Mouse (Mus musculus): Measurements from ENCODE around the gene Hbp1. TPM values are rescaled to one million over a fixed set of nuclear protein-coding genes. Genes with fewer than 3 reads are reported as not detected.

Hbp1 gene
- polyA plus RNA-seq, 1 experiment = 27.3 TPM

GRCm38 (mm10) chr12:31939026-31939425, 11.3 kb downstream of the Hbp1 start:
- Histone ChIP-seq H3K27me3 (ENCODE audit: control insufficient read depth, insufficient read depth, low read length) (no peaks in the 10 kb centered on the region), H3K36me3 (ENCODE audit: control insufficient read depth, insufficient read depth, low read length) (peaks cover 2% of the 10 kb centered on the region; the same call in 1 of the 2 replicates), H3K4me1 (ENCODE audit: control insufficient read depth, insufficient read depth, low read length) (no peaks in the 10 kb centered on the region), H3K4me3 (ENCODE audit: control insufficient read depth, low read depth, low read length) (no peak overlapping the region), H3K27ac (ENCODE audit: control insufficient read depth, insufficient read depth, low read depth, low read length) (no peak overlapping the region)
- TF ChIP-seq POLR2A (IDR thresholded peaks at IDR 0.05; ENCODE audit: control insufficient read depth, low read depth, low read length) (no peak), CTCF (IDR thresholded peaks at IDR 0.05; ENCODE audit: control insufficient read depth, insufficient read depth, insufficient replicate concordance, low read depth, low read length) (no peak)

GRCm38 (mm10) chr12:31938391-31938997, 11.8 kb downstream of the Hbp1 start:
- H3K4me3 ChIP-seq (ENCODE audit: control insufficient read depth, low read depth, low read length) = no peak overlapping the region
- TF ChIP-seq POLR2A (IDR thresholded peaks at IDR 0.05; ENCODE audit: control insufficient read depth, low read depth, low read length) (no peak), CTCF (IDR thresholded peaks at IDR 0.05; ENCODE audit: control insufficient read depth, insufficient read depth, insufficient replicate concordance, low read depth, low read length) (no peak)
- no peaks in the 10 kb centered on the region for H3K27me3 ChIP-seq (ENCODE audit: control insufficient read depth, insufficient read depth, low read length)
- H3K36me3 ChIP-seq (ENCODE audit: control insufficient read depth, insufficient read depth, low read length) = peaks cover 2% of the 10 kb centered on the region; the same call in 1 of the 2 replicates
- H3K4me1 ChIP-seq (ENCODE audit: control insufficient read depth, insufficient read depth, low read length) = no peaks in the 10 kb centered on the region
- H3K27ac ChIP-seq (ENCODE audit: control insufficient read depth, insufficient read depth, low read depth, low read length) = no peak overlapping the region

- peaks cover 2% of the 10 kb centered on the region; the same call in 1 of the 2 replicates for H3K36me3 ChIP-seq (ENCODE audit: control insufficient read depth, insufficient read depth, low read length)
- no peak for TF ChIP-seq CTCF (IDR thresholded peaks at IDR 0.05; ENCODE audit: control insufficient read depth, insufficient read depth, insufficient replicate concordance, low read depth, low read length)
- TF ChIP-seq POLR2A (IDR thresholded peaks at IDR 0.05; ENCODE audit: control insufficient read depth, low read depth, low read length) = no peak
- no peaks in the 10 kb centered on the region for H3K27me3 ChIP-seq (ENCODE audit: control insufficient read depth, insufficient read depth, low read length)
- H3K4me1 ChIP-seq (ENCODE audit: control insufficient read depth, insufficient read depth, low read length) = no peaks in the 10 kb centered on the region
- no peak overlapping the region for H3K27ac ChIP-seq (ENCODE audit: control insufficient read depth, insufficient read depth, low read depth, low read length)
- H3K4me3 ChIP-seq (ENCODE audit: control insufficient read depth, low read depth, low read length) = no peak overlapping the region
Observed at GRCm38 (mm10) chr12:31937613-31938012, 12.7 kb downstream of the Hbp1 start.

- Histone ChIP-seq H3K4me1 (ENCODE audit: control insufficient read depth, insufficient read depth, low read length) (no peaks in the 10 kb centered on the region), H3K4me3 (ENCODE audit: control insufficient read depth, low read depth, low read length) (no peak overlapping the region), H3K27me3 (ENCODE audit: control insufficient read depth, insufficient read depth, low read length) (no peaks in the 10 kb centered on the region), H3K36me3 (ENCODE audit: control insufficient read depth, insufficient read depth, low read length) (peaks cover 2% of the 10 kb centered on the region; the same call in 1 of the 2 replicates), H3K27ac (ENCODE audit: control insufficient read depth, insufficient read depth, low read depth, low read length) (no peak overlapping the region)
- TF ChIP-seq POLR2A (IDR thresholded peaks at IDR 0.05; ENCODE audit: control insufficient read depth, low read depth, low read length) (no peak), CTCF (IDR thresholded peaks at IDR 0.05; ENCODE audit: control insufficient read depth, insufficient read depth, insufficient replicate concordance, low read depth, low read length) (no peak)
Observed at GRCm38 (mm10) chr12:31936657-31937300, 13.6 kb downstream of the Hbp1 start.

GRCm38 (mm10) chr12:31931818-31932217, 18.5 kb downstream of the Hbp1 start:
- Histone ChIP-seq H3K4me3 (ENCODE audit: control insufficient read depth, low read depth, low read length) (no peak overlapping the region), H3K27me3 (ENCODE audit: control insufficient read depth, insufficient read depth, low read length) (no peaks in the 10 kb centered on the region), H3K4me1 (ENCODE audit: control insufficient read depth, insufficient read depth, low read length) (no peaks in the 10 kb centered on the region), H3K36me3 (ENCODE audit: control insufficient read depth, insufficient read depth, low read length) (peaks cover 2% of the 10 kb centered on the region; the same call in 1 of the 2 replicates), H3K27ac (ENCODE audit: control insufficient read depth, insufficient read depth, low read depth, low read length) (no peak overlapping the region)
- TF ChIP-seq POLR2A (IDR thresholded peaks at IDR 0.05; ENCODE audit: control insufficient read depth, low read depth, low read length) (no peak), CTCF (IDR thresholded peaks at IDR 0.05; ENCODE audit: control insufficient read depth, insufficient read depth, insufficient replicate concordance, low read depth, low read length) (no peak)

- Histone ChIP-seq H3K4me1 (ENCODE audit: control insufficient read depth, insufficient read depth, low read length) (no peaks in the 10 kb centered on the region), H3K27ac (ENCODE audit: control insufficient read depth, insufficient read depth, low read depth, low read length) (no peak overlapping the region), H3K36me3 (ENCODE audit: control insufficient read depth, insufficient read depth, low read length) (peaks cover 2% of the 10 kb centered on the region; the same call in 1 of the 2 replicates)
Observed at GRCm38 (mm10) chr12:31928498-31928897, 21.8 kb downstream of the Hbp1 start.

GRCm38 (mm10) chr12:31926661-31927061, 23.7 kb downstream of the Hbp1 start:
- Histone ChIP-seq H3K36me3 (ENCODE audit: control insufficient read depth, insufficient read depth, low read length) (peaks cover 2% of the 10 kb centered on the region; the same call in 1 of the 2 replicates), H3K4me3 (ENCODE audit: control insufficient read depth, low read depth, low read length) (no peak overlapping the region), H3K27me3 (ENCODE audit: control insufficient read depth, insufficient read depth, low read length) (no peaks in the 10 kb centered on the region)

More at GRCm38 (mm10) chr12:31928498-31928897, 21.8 kb downstream of the Hbp1 start:
- Histone ChIP-seq H3K4me3 (ENCODE audit: control insufficient read depth, low read depth, low read length) (no peak overlapping the region), H3K27me3 (ENCODE audit: control insufficient read depth, insufficient read depth, low read length) (no peaks in the 10 kb centered on the region)
- TF ChIP-seq CTCF (IDR thresholded peaks at IDR 0.05; ENCODE audit: control insufficient read depth, insufficient read depth, insufficient replicate concordance, low read depth, low read length) (no peak), POLR2A (IDR thresholded peaks at IDR 0.05; ENCODE audit: control insufficient read depth, low read depth, low read length) (no peak)

More at GRCm38 (mm10) chr12:31926661-31927061, 23.7 kb downstream of the Hbp1 start:
- Histone ChIP-seq H3K27ac (ENCODE audit: control insufficient read depth, insufficient read depth, low read depth, low read length) (no peak overlapping the region), H3K4me1 (ENCODE audit: control insufficient read depth, insufficient read depth, low read length) (no peaks in the 10 kb centered on the region)
- TF ChIP-seq CTCF (IDR thresholded peaks at IDR 0.05; ENCODE audit: control insufficient read depth, insufficient read depth, insufficient replicate concordance, low read depth, low read length) (peak; percentile 66; the same call in 1 of the 2 replicates), POLR2A (IDR thresholded peaks at IDR 0.05; ENCODE audit: control insufficient read depth, low read depth, low read length) (no peak)

Data from testis, adult 2 months (tissue).